Mouse (Mus musculus) inflammation-experienced regulatory T-cells, adult 6 months (primary cell): ENCODE measurements at regions not wholly inside any gene's neighbourhood (a gene's known extent, or its start where the extent isn't known, plus 50 kb on each side); places are given as distances from the start of the nearest gene placed in this dataset.

Experiments used
- ATAC-seq: one replicate; pipeline ENCODE4 v1.8.0; 2017

DNA sequence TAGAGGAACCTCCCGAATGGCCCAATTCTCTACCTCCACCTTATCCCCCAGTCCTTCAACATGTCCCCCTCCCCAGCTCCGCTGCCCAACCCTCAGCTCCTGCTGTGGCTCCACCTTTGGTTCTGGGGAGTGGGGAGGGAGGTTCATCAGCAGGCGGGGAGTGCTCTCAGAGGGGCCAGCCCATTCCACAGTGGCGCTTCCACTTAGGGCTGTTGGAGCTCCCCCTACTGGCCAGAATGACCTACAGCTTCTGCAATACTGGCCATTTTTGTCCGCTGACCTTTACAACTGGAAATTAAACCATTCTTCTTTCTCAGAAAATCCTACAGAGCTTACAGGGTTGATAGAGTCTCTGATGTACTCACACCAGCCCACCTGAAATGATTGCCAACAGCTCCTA, 508.0 kb upstream of the Klhl4 start:
- ATAC-seq = peak; percentile 54

DNA sequence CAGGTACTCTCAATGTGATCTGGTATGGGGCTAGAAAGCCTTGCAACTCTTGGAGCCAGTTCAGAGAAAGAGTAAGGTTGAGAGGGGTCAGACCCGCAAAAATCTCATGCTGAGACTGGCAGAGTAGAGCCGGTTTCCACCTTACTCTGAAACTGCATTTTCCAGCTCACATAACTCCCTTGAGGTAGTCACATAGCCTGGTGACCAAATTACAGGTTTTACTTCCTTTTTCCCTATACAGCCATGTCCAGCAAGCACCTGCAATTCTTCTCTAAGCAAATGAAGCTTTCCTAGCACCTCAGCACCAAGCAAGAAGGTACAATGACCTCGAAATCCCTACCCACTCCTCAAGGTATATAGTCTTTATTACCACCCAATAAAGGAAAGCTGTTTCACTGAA, 481.0 kb upstream of the Klhl4 start:
- no peak for ATAC-seq

DNA sequence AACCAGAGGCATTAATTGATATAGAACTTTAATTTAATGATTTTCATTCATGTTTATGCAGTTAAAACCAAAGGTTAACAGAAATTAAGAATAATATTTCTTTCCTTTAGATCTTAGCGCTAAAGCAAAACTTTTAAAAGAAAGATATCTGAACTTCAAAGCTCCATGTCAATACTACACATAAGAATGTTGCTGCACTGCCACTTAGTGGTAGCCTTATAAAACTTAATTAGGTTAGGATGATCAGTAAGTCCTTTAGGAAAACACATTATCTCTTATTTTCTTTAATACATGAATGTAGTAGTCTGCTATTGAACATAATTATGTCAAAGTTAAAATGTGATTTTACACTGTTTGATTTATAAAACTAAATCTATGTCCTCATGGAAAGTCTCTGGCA, 432.9 kb upstream of the Klhl4 start:
- ATAC-seq = peak; percentile 63
